Mouse (Mus musculus): ENCODE measurements around the gene Snx25.

DNA sequence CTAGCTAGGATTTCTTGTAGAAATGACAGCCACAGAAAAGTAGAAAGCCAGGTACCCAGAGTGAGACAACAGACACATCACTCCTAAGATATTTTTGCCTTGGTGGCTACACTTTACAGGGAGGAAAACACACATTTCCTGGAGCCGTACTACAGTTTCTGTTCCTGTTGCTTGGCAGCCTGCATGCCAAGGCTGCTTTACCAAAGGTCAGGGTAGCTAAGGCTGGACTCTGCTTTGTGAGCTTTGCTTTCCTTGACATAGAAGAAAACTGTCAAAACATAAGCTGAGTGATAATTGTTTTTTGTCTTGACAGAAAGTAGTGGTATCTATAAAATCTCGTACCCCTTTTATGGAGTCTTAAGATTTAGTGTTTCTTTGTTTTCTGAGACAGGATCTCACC, 21.5 kb downstream of the Snx25 start:
- no peak for TF ChIP-seq POLR2A (IDR thresholded peaks at IDR 0.05; ENCODE audit: borderline replicate concordance, insufficient read depth, low read length)
- TF ChIP-seq CTCF (IDR thresholded peaks at IDR 0.05; ENCODE audit: borderline replicate concordance, insufficient read depth, low read depth, low read length): no peak
